Mouse (Mus musculus): ENCODE measurements around the gene Tcam1. TPM values are rescaled to one million over a fixed set of nuclear protein-coding genes. Genes with fewer than 3 reads are reported as not detected.
A peak's percentile ranks its signal among the peaks of the same experiment; 100 is the strongest.

The Tcam1 gene
- total and polyA plus RNA-seq, 3 experiments = 4.6 to 8.9 TPM; not detected in 1

GRCm38 (mm10) chr11:106326475-106326874 is 50.0 kb downstream of the Tcam1 start:
- Histone ChIP-seq H3K27ac (ENCODE audit: control insufficient read depth, low read depth, low read length) (no peak overlapping the region), H3K4me1 (ENCODE audit: control insufficient read depth in 1 of 2, insufficient read depth in 2 of 2, low read length in 2 of 2) (peaks cover 0 to 24% of the 10 kb centered on the region in 2 experiments; a peak in 2 of 4 replicates), H3K4me3 (ENCODE audit: control insufficient read depth in 1 of 2, insufficient read depth in 1 of 2, low read depth in 2 of 2, low read length in 2 of 2) (no peak overlapping the region), H3K9me3 (replicated peaks; ENCODE audit: insufficient read depth, low read length) (no peaks in the 10 kb centered on the region), H3K36me3 (ENCODE audit: control insufficient read depth in 1 of 2, insufficient read depth in 2 of 2, low read length in 2 of 2) (peaks cover 0 to 12% of the 10 kb centered on the region in 2 experiments; a peak in 2 of 4 replicates), H3K9ac (ENCODE audit: control insufficient read depth, low read depth, low read length, poor library complexity, severe bottlenecking) (no peak overlapping the region), H3K27me3 (ENCODE audit: control insufficient read depth in 1 of 2, insufficient read depth in 2 of 2, low read length in 2 of 2) (no peaks in the 10 kb centered on the region; a peak in 2 of 4 replicates), H3K79me2 (ENCODE audit: control insufficient read depth, insufficient read depth, low read length, poor library complexity) (no peaks in the 10 kb centered on the region)
- DNase-seq (ENCODE audit: low read depth, low spot score) = peak; percentile 74
- TF ChIP-seq NELFE (IDR thresholded peaks at IDR 0.05; ENCODE audit: low read depth, low read length) = no peak
- no peak for TF ChIP-seq RCOR1 (IDR thresholded peaks at IDR 0.05; ENCODE audit: low read depth, low read length)
- peak; percentile 61 for TF ChIP-seq GATA1 (IDR thresholded peaks at IDR 0.05; ENCODE audit: low read depth, low read length)
- TF ChIP-seq CHD2 (IDR thresholded peaks at IDR 0.05; ENCODE audit: low read length) = no peak
- peak; percentile 47 for TF ChIP-seq TAL1 (IDR thresholded peaks at IDR 0.05; ENCODE audit: low read length)
- TF ChIP-seq TCF12 (IDR thresholded peaks at IDR 0.05; ENCODE audit: low read depth, low read length) = peak; percentile 45; the same call in 1 of the 2 replicates
- TF ChIP-seq EP300 (IDR thresholded peaks at IDR 0.05; ENCODE audit: low read depth in 1 of 2, low read length in 2 of 2) = peak; percentile 52 to 72
- TF ChIP-seq SMC3 (IDR thresholded peaks at IDR 0.05; ENCODE audit: low read depth, low read length) = no peak
- no peak for TF ChIP-seq MAFK (IDR thresholded peaks at IDR 0.05; ENCODE audit: borderline replicate concordance, low read depth, low read length)
- no peak for TF ChIP-seq ZKSCAN1 (IDR thresholded peaks at IDR 0.05; ENCODE audit: low read depth, low read length)

- H3K9me3 ChIP-seq (replicated peaks; ENCODE audit: insufficient read depth, low read length) = no peaks in the 10 kb centered on the region
- peaks cover 0 to 2% of the 10 kb centered on the region in 2 experiments; a peak in 2 of 4 replicates for H3K27me3 ChIP-seq (ENCODE audit: control insufficient read depth in 1 of 2, insufficient read depth in 2 of 2, low read length in 2 of 2)
- peaks cover 0 to 24% of the 10 kb centered on the region in 2 experiments; a peak in 2 of 4 replicates for H3K4me1 ChIP-seq (ENCODE audit: control insufficient read depth in 1 of 2, insufficient read depth in 2 of 2, low read length in 2 of 2)
- H3K4me3 ChIP-seq (ENCODE audit: control insufficient read depth in 1 of 2, insufficient read depth in 1 of 2, low read depth in 2 of 2, low read length in 2 of 2) = no peak overlapping the region
- no peak overlapping the region for H3K9ac ChIP-seq (ENCODE audit: control insufficient read depth, low read depth, low read length, poor library complexity, severe bottlenecking)
- no peak for DNase-seq (ENCODE audit: low read depth, low spot score)
- TF ChIP-seq RCOR1 (IDR thresholded peaks at IDR 0.05; ENCODE audit: low read depth, low read length) (no peak), USF2 (IDR thresholded peaks at IDR 0.05; ENCODE audit: borderline replicate concordance in 1 of 2, insufficient read depth in 1 of 2, low read depth in 1 of 2, low read length in 2 of 2) (no peak), RAD21 (IDR thresholded peaks at IDR 0.05; ENCODE audit: low read depth, low read length) (no peak), GABPA (IDR thresholded peaks at IDR 0.05; ENCODE audit: low read depth, low read length) (no peak), CHD2 (IDR thresholded peaks at IDR 0.05; ENCODE audit: low read length) (no peak), ZC3H11A (IDR thresholded peaks at IDR 0.05; ENCODE audit: low read depth, low read length) (no peak), POLR2A (IDR thresholded peaks at IDR 0.05; ENCODE audit: control insufficient read depth in 1 of 2, insufficient read depth in 1 of 2, low read depth in 1 of 2, low read length in 2 of 2, poor library complexity in 1 of 2) (no peak), BHLHE40 (IDR thresholded peaks at IDR 0.05; ENCODE audit: borderline replicate concordance, low read depth, low read length) (no peak), USF1 (IDR thresholded peaks at IDR 0.05; ENCODE audit: low read depth, low read length) (no peak), MYC (IDR thresholded peaks at IDR 0.05; ENCODE audit: low read depth, low read length) (no peak), POLR2AphosphoS5 (IDR thresholded peaks at IDR 0.05; ENCODE audit: borderline replicate concordance, low read depth, low read length) (no peak)
- peaks cover 0 to 12% of the 10 kb centered on the region in 2 experiments; a peak in 2 of 4 replicates for H3K36me3 ChIP-seq (ENCODE audit: control insufficient read depth in 1 of 2, insufficient read depth in 2 of 2, low read length in 2 of 2)
- no peak overlapping the region for H3K27ac ChIP-seq (ENCODE audit: control insufficient read depth, low read depth, low read length)
- no peaks in the 10 kb centered on the region for H3K79me2 ChIP-seq (ENCODE audit: control insufficient read depth, insufficient read depth, low read length, poor library complexity)
Measured at GRCm38 (mm10) chr11:106328521-106328920, 52.0 kb downstream of the Tcam1 start.
